Mouse (Mus musculus) E14TG2a.4 (cell line): Measurements from ENCODE around the gene Ipo5.

ENCODE experiments used
- CTCF ChIP-seq: conservative IDR thresholded peaks from 2 replicates; pipeline ENCODE4 v1.5.1; 2014; ENCODE audit warnings: low read length
- NANOG ChIP-seq: IDR thresholded peaks from 2 replicates; pipeline ENCODE4 v1.6.1; 2014; ENCODE audit warnings: borderline replicate concordance, low read length, mixed read lengths
- POU5F1 ChIP-seq: IDR thresholded peaks from 2 replicates; pipeline ENCODE4 v1.6.1; 2014; ENCODE audit warnings: low read length, borderline replicate concordance

DNA sequence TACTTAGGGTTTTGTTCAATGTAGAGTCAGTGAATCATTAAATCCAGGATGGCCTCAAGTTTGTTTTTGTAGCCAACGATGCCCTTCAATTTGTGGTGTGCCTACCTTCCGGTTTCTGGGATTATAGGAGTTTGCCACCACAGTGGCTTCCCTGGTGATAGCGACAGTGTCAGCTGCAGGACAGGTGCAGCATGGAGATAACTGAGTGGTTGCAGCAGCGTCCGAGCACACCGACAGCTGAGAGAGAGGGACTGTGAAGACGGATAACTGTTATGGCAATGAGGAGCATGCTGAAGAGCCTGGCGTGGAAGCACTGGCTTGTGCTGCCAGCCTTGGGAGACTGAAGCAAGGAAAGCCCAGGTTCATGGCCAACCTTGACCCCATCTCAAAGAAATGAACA, 22.6 kb downstream of the Ipo5 start:
- TF ChIP-seq CTCF: no peak
- no peak for TF ChIP-seq POU5F1
- no peak for TF ChIP-seq NANOG
